Mouse (Mus musculus) erythroblast, embryonic 14.5 days (primary cell): ENCODE data around the gene Irf3. TPM values are rescaled to one million over a fixed set of nuclear protein-coding genes. Genes with fewer than 3 reads are reported as not detected.

Experiments
- H3K27me3 ChIP-seq: 2 replicates; pipeline ENCODE4 v1.6.1; 2012; ENCODE audit warnings: inconsistent platforms; ENCODE audit not compliant: control insufficient read depth
- H3K36me3 ChIP-seq: 2 replicates; pipeline ENCODE4 v1.6.1; 2012; ENCODE audit warnings: mild to moderate bottlenecking, inconsistent platforms; ENCODE audit not compliant: control insufficient read depth
- H3K4me1 ChIP-seq: 2 replicates; pipeline ENCODE4 v1.6.1; 2012; ENCODE audit warnings: inconsistent platforms; ENCODE audit not compliant: control insufficient read depth
- H3K4me3 ChIP-seq: replicated peaks from 2 replicates; pipeline ENCODE3; 2012; ENCODE audit warnings: moderate library complexity, mild to moderate bottlenecking, inconsistent platforms
- H3K9me3 ChIP-seq: 2 replicates; pipeline ENCODE4 v1.6.1; 2012; ENCODE audit warnings: low read length, inconsistent platforms, mixed read lengths; ENCODE audit not compliant: control insufficient read depth
- GATA1 ChIP-seq: IDR thresholded peaks from 2 replicates; pipeline ENCODE4 v1.6.1; 2012; ENCODE audit warnings: low read length, inconsistent platforms, mixed read lengths
- TAL1 ChIP-seq: IDR thresholded peaks from 3 replicates; pipeline ENCODE4 v1.6.1; 2012; ENCODE audit warnings: low read length, inconsistent platforms, mixed read lengths
- polyA plus RNA-seq: library from polyadenylated mRNA; stranded (reverse); fragments of >175 nt; gene quantifications from 2 replicates; pipeline ENCODE4 v1.2.3, GENCODE M21; 2012

Gene Irf3
- 10.4 and 10.6 TPM in 2 replicates for polyA plus RNA-seq

DNA sequence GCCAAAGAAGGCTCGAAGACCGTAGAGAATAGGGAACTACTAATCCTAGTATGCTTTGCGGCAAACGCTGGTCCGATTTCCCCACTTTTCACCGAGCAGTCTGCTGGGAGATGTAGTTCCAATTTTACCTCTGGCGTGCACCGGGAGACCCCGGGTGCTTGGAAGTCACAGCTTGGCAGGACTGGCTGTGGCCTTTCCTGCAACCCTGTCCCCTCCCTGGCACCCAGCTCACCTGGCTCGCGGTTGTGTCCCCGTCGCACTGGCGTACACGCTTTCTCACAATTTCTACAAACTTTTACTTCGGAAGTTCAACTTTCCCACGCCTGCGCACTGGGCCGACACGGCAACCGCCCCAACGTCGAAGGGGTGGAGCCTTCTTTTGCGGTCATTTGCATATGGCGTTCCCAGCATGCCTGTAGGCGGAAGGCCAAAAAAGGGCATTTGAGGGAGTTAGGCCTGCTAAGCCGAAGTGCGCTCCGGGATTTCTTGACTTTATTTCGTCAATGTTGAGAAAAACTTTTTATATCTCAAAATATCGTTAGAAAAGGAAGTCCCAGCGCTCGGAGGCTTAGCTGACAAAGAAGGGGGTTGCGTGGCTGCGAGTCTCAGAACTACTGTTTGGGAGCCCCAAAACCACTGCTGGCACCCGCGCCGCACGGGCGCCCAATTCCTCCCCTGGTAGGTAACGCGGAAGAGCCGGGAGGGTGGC, at the start of gene Irf3:
Gene Irf3 (plus strand): TSS at position 418 of the 709 bp plus-strand sequence.
- no peak for TF ChIP-seq TAL1
- no peak for TF ChIP-seq GATA1
- H3K36me3 ChIP-seq = peaks cover 69% of the 10 kb centered on the region
- H3K27me3 ChIP-seq = no peaks in the 10 kb centered on the region
- no peaks in the 10 kb centered on the region for H3K9me3 ChIP-seq
- peak within 1 kb of the TSS; percentile 84 for H3K4me3 ChIP-seq
- peaks cover 62% of the 10 kb centered on the region for H3K4me1 ChIP-seq

DNA sequence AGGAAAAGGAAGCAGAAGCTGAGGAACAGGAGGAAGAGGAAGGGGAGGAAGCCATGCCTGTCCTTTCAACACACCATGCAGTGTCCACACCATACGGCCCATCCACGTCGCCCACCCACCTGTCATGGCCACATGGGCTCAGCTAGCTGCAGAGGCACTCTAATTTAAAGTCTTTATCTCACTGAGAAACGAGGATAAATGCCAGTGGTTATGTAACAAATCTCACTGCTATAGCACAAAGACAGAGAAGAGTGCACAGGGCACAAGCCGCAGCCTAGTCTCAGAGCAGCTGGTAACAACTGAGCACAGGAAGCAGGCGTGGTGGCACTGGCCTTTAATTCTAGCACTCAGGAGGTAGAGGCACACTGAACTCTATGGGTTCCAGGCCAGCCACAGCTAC, 47.5 kb upstream of the Irf3 start:
- Histone ChIP-seq H3K27me3 (peaks cover 66% of the 10 kb centered on the region), H3K4me3 (no peak overlapping the region)
- TF ChIP-seq TAL1 (no peak), GATA1 (no peak)

DNA sequence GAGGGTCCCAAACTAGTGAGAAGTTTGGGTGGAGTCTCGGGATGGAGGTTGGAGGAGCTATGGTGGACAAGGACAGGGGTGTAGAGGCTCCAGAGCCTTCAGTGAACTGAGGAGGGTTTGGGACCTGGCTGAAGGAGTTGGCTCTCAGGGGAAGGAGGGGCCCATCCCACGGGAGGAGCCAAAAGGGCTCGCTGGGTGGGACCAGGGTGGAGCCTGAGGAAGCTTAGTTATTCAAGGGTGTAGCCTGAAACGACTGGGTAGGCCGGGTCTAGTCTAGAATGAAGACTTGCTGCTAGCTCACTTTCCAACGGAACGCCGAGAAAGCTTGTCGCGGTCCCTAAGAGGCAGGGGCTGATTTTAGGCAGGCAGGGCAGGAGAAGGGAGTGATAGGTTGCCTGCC, 45.5 kb upstream of the Irf3 start:
- Histone ChIP-seq H3K36me3 (no peaks in the 10 kb centered on the region), H3K27me3 (peaks cover 59% of the 10 kb centered on the region), H3K4me3 (peak overlapping the region; percentile 66), H3K9me3 (no peaks in the 10 kb centered on the region), H3K4me1 (peaks cover 22% of the 10 kb centered on the region)
- no peak for TF ChIP-seq TAL1
- TF ChIP-seq GATA1 = no peak

More for the DNA sequence above, 47.5 kb upstream of the Irf3 start:
- peaks cover 22% of the 10 kb centered on the region for H3K4me1 ChIP-seq
- no peaks in the 10 kb centered on the region for H3K9me3 ChIP-seq
- no peaks in the 10 kb centered on the region for H3K36me3 ChIP-seq

DNA sequence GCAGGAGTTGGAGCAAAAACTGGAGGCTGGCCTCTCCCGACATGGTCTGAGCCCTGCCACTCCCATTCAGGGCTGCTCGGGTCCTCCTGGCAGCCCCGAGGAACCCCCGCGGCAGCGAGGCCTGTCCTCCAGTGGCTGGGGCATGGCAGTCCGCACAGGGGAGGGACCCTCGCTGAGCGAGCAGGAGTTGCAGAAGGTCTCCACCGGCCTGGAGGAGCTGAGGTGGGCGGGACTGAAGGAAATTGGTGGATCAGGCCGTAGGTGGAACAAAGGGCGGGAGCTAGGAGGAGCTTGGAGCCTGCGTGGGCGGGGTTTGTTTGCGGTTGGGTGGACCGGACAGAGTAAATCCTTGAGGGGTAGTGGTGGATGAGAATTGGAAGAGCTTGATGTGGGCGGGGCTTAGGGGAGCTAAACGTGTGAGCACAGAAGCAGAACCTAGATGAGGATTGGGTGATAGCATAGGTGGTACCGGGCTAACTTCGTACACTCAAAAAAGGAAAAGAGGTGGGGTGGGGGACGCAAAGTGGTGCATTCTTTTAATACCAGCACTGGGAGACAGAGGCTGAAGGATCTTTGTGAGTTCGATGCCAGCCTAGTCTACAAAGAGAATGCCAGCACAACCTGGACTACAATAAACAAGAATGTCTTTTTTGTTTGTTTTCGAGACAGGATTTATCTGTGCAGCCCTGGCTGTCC, 44.7 kb upstream of the Irf3 start:
- Histone ChIP-seq H3K4me3 (peak overlapping the region; percentile 66), H3K9me3 (no peaks in the 10 kb centered on the region), H3K4me1 (peaks cover 24% of the 10 kb centered on the region), H3K27me3 (peaks cover 51% of the 10 kb centered on the region), H3K36me3 (no peaks in the 10 kb centered on the region)
- TF ChIP-seq GATA1 = no peak
- no peak for TF ChIP-seq TAL1

DNA sequence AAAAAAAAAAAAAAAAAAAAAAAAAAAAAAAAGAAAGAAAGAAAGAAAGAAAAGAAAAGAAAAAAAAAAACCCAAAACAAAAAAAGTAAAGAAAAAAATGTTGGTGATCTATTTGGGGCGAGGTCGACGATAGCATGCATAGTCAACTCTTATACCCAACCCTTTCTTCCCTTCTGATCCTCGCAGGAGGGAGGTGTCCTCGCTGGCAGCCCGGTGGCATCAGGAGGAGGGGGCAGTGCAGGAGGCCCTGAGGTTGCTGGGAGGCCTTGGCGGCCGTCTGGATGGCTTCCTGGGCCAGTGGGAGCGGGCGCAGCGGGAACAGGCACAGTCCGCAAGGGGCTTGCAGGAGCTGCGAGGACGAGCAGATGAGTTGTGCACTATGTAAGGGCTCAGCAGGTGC, 43.9 kb upstream of the Irf3 start:
- Histone ChIP-seq H3K4me1 (peaks cover 24% of the 10 kb centered on the region), H3K27me3 (peaks cover 43% of the 10 kb centered on the region), H3K4me3 (no peak overlapping the region), H3K36me3 (no peaks in the 10 kb centered on the region), H3K9me3 (no peaks in the 10 kb centered on the region)
- no peak for TF ChIP-seq TAL1
- TF ChIP-seq GATA1 = no peak

DNA sequence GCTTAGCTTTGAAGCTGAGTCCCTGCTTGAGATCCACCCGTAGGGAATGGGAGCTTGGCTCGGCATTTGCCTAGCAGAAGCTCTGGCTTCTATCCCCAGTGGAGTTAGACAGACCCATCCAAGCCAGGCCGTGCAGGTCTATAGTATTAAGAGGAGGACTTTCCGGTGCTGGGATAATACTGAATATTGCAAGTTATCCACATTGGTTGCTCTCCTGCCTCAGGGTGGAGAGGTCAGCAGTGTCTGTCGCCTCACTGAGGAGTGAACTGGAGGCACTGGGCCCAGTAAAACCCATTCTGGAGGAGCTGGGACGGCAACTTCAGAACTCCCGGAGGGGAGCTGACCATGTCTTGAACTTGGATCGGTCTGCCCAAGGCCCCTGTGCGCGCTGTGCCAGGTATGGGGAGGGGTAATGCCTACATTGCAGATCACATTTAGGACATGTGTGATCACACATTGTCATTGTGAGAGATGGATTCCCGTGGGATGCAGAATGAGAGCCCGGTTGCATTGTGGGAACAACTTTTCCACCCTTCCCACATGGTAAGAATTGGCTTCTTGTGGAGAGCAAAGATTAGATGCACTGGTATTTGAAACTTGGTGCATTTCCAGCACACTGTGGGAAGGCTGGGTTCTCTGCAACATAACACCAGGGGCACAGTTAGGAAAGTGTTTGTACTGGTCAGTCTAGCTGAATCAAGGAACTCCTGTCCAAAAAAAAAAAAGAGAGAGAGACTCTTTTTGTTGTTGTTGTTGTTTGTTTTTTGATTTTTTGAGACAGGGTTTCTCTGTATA, 43.2 kb upstream of the Irf3 start:
- no peak overlapping the region for H3K4me3 ChIP-seq
- peaks cover 36% of the 10 kb centered on the region for H3K27me3 ChIP-seq
- H3K9me3 ChIP-seq = no peaks in the 10 kb centered on the region
- TF ChIP-seq GATA1 = no peak
- TF ChIP-seq TAL1 = no peak
- H3K4me1 ChIP-seq = peaks cover 28% of the 10 kb centered on the region
- no peaks in the 10 kb centered on the region for H3K36me3 ChIP-seq

DNA sequence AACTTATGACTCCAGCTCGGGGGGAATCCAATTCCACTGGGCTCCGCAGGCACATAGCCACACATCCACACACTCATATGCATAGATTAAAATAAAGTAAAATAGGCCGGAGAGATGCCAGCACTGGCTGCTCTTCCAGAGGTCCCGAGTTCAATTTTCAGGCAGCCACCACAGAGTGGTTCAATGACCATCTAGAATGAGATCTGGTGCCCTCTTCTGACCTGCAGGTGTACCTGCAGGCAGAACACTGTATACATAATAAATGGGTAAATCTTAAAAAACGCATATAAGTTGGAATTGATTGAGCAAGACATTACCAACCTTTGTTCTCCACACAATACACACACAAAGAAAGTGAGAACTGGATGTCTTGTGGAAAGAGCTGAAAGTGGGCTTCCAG, 41.8 kb upstream of the Irf3 start:
- Histone ChIP-seq H3K36me3 (no peaks in the 10 kb centered on the region), H3K27me3 (peaks cover 22% of the 10 kb centered on the region), H3K4me1 (peaks cover 36% of the 10 kb centered on the region), H3K9me3 (no peaks in the 10 kb centered on the region), H3K4me3 (no peak overlapping the region)
- no peak for TF ChIP-seq GATA1

DNA sequence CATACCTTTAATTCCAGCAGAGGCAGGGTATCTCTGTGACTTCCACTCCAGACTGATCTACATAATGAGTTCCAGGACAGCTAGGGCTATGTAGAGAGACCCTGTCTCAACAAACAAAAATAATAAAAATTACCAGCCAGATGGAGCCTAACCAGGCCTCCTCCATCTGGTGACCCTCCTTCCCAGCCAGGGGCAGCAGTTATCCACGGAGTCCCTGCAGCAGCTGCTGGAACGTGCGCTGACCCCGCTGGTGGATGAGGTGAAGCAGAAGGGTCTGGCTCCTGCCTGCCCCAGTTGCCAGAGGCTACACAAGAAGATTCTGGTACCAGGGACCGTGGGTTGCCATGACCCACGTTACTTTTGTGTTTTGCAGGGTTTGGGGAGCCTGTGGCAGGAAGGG, 41.2 kb upstream of the Irf3 start:
- TF ChIP-seq TAL1 (no peak), GATA1 (no peak)
- H3K27me3 ChIP-seq = peaks cover 16% of the 10 kb centered on the region
- H3K4me1 ChIP-seq = peaks cover 36% of the 10 kb centered on the region

DNA sequence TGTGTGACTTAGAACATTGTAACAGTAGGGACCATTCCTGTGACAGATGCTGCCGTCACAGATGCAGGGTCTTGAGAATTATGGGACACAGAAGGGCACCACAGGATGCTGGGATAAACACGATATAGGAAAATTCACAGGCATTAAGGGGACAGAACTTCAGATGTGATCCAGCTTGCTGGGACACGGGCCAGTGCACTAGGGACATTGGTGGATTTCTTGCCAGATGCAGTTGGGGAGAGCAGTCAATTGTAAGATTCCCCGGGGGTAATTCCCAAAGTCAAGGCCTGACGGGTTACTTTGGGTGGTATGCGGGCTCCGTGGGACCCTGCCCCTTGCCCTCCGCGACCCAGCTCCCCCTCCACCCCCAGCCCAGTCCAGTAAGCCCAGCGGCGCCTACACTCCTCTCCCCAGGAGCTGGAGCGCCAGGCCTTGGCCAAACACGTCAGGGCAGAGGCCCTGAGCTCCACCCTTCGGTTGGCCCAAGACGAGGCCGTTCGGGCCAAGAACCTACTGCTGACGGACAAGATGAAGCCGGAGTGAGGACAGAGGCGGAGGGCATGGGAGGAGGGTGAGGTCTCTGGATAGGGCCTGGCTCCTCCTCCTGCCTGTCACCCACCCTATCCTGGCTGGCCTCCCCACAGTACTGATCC, 40.1 kb upstream of the Irf3 start:
- H3K9me3 ChIP-seq = no peaks in the 10 kb centered on the region
- no peaks in the 10 kb centered on the region for H3K36me3 ChIP-seq
- H3K4me3 ChIP-seq = no peak overlapping the region
- H3K4me1 ChIP-seq = peaks cover 32% of the 10 kb centered on the region
- TF ChIP-seq GATA1 (no peak), TAL1 (no peak)
- H3K27me3 ChIP-seq = peaks cover 6% of the 10 kb centered on the region

More for the DNA sequence above, 41.2 kb upstream of the Irf3 start:
- Histone ChIP-seq H3K4me3 (no peak overlapping the region), H3K9me3 (no peaks in the 10 kb centered on the region), H3K36me3 (no peaks in the 10 kb centered on the region)
